In genomic region chr12:59132462-59132861, GRCm38 (mm10) we compare ENCODE assay signal across 8 mouse cellular contexts. TPM values are rescaled to one million over a fixed set of nuclear protein-coding genes. Genes with fewer than 3 reads are reported as not detected.
DNase-seq lines count a peak whose midpoint lies in the region; ATAC-seq and TF ChIP-seq lines count a peak whose summit lies in the region.

No protein-coding gene starts in this region.

- no peak for TF ChIP-seq CTCF in lung, embryonic 14.5 days (IDR thresholded peaks at IDR 0.05; ENCODE audit: low read depth)

- no peaks in the 10 kb centered on the region for H3K9me3 ChIP-seq in lung, embryonic 14.5 days (ENCODE audit: low read depth, low read length)
- H3K9me3 ChIP-seq in embryonic facial prominence, embryonic 15.5 days (replicated peaks), result no peaks in the 10 kb centered on the region
- H3K9me3 ChIP-seq in limb, embryonic 12.5 days, result no peaks in the 10 kb centered on the region
- H3K9me3 ChIP-seq in neural tube, embryonic 14.5 days (ENCODE audit: control insufficient read depth, low read length), result no peaks in the 10 kb centered on the region

- H3K4me2 ChIP-seq in lung, embryonic 14.5 days, result peak overlapping the region; percentile 85
- peak overlapping the region; percentile 63 for H3K4me2 ChIP-seq in embryonic facial prominence, embryonic 15.5 days (replicated peaks)
- H3K4me2 ChIP-seq in limb, embryonic 12.5 days, result peak overlapping the region; percentile 75
- H3K4me2 ChIP-seq in neural tube, embryonic 14.5 days (ENCODE audit: low read depth, low read length), result peak overlapping the region; percentile 76

- peaks cover 11% of the 10 kb centered on the region for H3K4me1 ChIP-seq in lung, embryonic 14.5 days (ENCODE audit: insufficient read depth)
- H3K4me1 ChIP-seq in embryonic facial prominence, embryonic 15.5 days, result peaks cover 11% of the 10 kb centered on the region
- H3K4me1 ChIP-seq in limb, embryonic 12.5 days (replicated peaks), result peaks cover 19% of the 10 kb centered on the region
- H3K4me1 ChIP-seq in neural tube, embryonic 14.5 days (ENCODE audit: control insufficient read depth, insufficient read depth, low read length), result peaks cover 15% of the 10 kb centered on the region

- no peaks in the 10 kb centered on the region for H3K27me3 ChIP-seq in lung, embryonic 14.5 days (ENCODE audit: insufficient read depth, low read length)
- no peaks in the 10 kb centered on the region for H3K27me3 ChIP-seq in embryonic facial prominence, embryonic 15.5 days
- H3K27me3 ChIP-seq in limb, embryonic 12.5 days, result no peaks in the 10 kb centered on the region
- H3K27me3 ChIP-seq in neural tube, embryonic 14.5 days (ENCODE audit: control insufficient read depth, insufficient read depth, low read length), result no peaks in the 10 kb centered on the region

- no peak overlapping the region for H3K27ac ChIP-seq in lung, embryonic 14.5 days (ENCODE audit: low read depth)
- H3K27ac ChIP-seq in embryonic facial prominence, embryonic 15.5 days (replicated peaks), result no peak overlapping the region
- H3K27ac ChIP-seq in limb, embryonic 12.5 days, result no peak overlapping the region
- no peak overlapping the region for H3K27ac ChIP-seq in neural tube, embryonic 14.5 days (ENCODE audit: low read depth, low read length)

- 33% methylated on average over 3 of the region's 3 CpGs for WGBS in lung, embryonic 14.5 days
- 37% methylated on average over 3 of the region's 3 CpGs for WGBS in embryonic facial prominence, embryonic 15.5 days
- 53% methylated on average over 3 of the region's 3 CpGs for WGBS in limb, embryonic 12.5 days
- WGBS in neural tube, embryonic 14.5 days, result 49% methylated on average over 3 of the region's 3 CpGs

- peak; percentile 5 for DNase-seq in lung, embryonic 14.5 days
- DNase-seq in lung, postnatal 25 days (ENCODE audit: low spot score), result no peak
- DNase-seq in kidney, postnatal 4 days, result no peak
- DNase-seq in gastrocnemius, adult 8-10 months (ENCODE audit: low spot score in 2 of 2), result no peak
- no peak for DNase-seq in ovary, postnatal 10 days (ENCODE audit: low spot score)

- peak overlapping the region; percentile 92 for H3K9ac ChIP-seq in lung, embryonic 14.5 days
- H3K9ac ChIP-seq in embryonic facial prominence, embryonic 15.5 days, result peak overlapping the region; percentile 10; the same call in 1 of the 2 replicates
- H3K9ac ChIP-seq in limb, embryonic 12.5 days (replicated peaks), result 0 out of 2 replicates have a peak overlapping the region, but pooled peaks have one; percentile 93
- no peak overlapping the region for H3K9ac ChIP-seq in neural tube, embryonic 14.5 days (replicated peaks; ENCODE audit: low read depth, low read length)

- no peak for ATAC-seq in lung, embryonic 14.5 days (ENCODE audit: insufficient read depth)
- no peak for ATAC-seq in embryonic facial prominence, embryonic 15.5 days (ENCODE audit: insufficient number of reproducible peaks, low FRiP score, low TSS enrichment, low read depth)
- no peak for ATAC-seq in limb, embryonic 12.5 days (ENCODE audit: insufficient number of reproducible peaks, insufficient read depth, low FRiP score, low TSS enrichment, low read depth)
- ATAC-seq in neural tube, embryonic 14.5 days (ENCODE audit: low read depth), result no peak

- H3K36me3 ChIP-seq in lung, embryonic 14.5 days (ENCODE audit: insufficient read depth), result peaks cover 4% of the 10 kb centered on the region; the same call in 1 of the 2 replicates
- H3K36me3 ChIP-seq in embryonic facial prominence, embryonic 15.5 days, result peaks cover 4% of the 10 kb centered on the region; the same call in 1 of the 2 replicates
- H3K36me3 ChIP-seq in limb, embryonic 12.5 days, result peaks cover 12% of the 10 kb centered on the region; the same call in 1 of the 2 replicates
- no peaks in the 10 kb centered on the region for H3K36me3 ChIP-seq in neural tube, embryonic 14.5 days (ENCODE audit: control insufficient read depth, insufficient read depth, low read length)

- H3K4me3 ChIP-seq in lung, embryonic 14.5 days (ENCODE audit: low read depth, low read length), result peak overlapping the region; percentile 83
- peak overlapping the region; percentile 92 for H3K4me3 ChIP-seq in embryonic facial prominence, embryonic 15.5 days (replicated peaks)
- H3K4me3 ChIP-seq in limb, embryonic 12.5 days (replicated peaks), result peak overlapping the region; percentile 86
- H3K4me3 ChIP-seq in neural tube, embryonic 14.5 days (ENCODE audit: low read depth, low read length), result peak overlapping the region; percentile 66; the same call in 1 of the 2 replicates

RNA-seq across cellular contexts. Expression of gene Mia2, which starts 36.9 kb away (rescaled TPM):
- 49.3 and 53.2 TPM in 2 replicates for polyA plus RNA-seq in lung, embryonic 14.5 days (2014; fragmentation: Nextera tagmentation; extraction: Ambion mirVana)
- polyA plus RNA-seq in embryonic facial prominence, embryonic 15.5 days (2015; fragmentation: Nextera tagmentation; extraction: Ambion mirVana), result 58.2 and 59.0 TPM in 2 replicates
- 65.0 and 72.8 TPM in 2 replicates for polyA plus RNA-seq in limb, embryonic 12.5 days (2016; fragmentation: Nextera tagmentation; extraction: Ambion mirVana)
- 38.9 and 41.4 TPM in 2 replicates for polyA plus RNA-seq in neural tube, embryonic 14.5 days (2014; fragmentation: Nextera tagmentation; extraction: Ambion mirVana)
- total RNA-seq in gastrocnemius, adult 8-10 months (2022), result 100 to 1,000 TPM in 3 of 4 experiments, 10 to 100 TPM in 1; 92.5 to 114 (median 104) TPM
